14 mouse cellular contexts compared by ENCODE assay signal in the genomic region with DNA sequence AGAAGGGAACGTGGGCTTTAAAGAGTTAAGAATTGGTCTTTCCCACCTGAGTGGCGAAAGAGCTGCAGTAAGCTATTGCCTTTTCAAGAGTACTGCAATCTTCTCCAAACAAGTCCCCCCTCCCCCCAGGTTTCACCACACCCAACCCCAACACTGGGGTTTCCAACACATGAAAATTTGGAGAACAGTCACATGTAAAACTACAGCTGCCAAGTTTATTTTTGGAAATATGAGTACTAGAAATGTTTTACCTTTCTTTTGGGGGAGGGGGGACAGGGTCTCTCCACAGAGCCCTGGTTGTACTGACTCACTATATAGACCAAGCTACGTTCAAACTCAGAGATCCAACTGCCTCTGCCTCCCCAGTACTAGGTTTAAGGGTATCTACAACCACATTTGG. TPM values are rescaled to one million over a fixed set of nuclear protein-coding genes. Genes with fewer than 3 reads are reported as not detected.
A peak's percentile ranks its signal among the peaks of the same experiment; 100 is the strongest.
DNase-seq lines count a peak whose midpoint lies in the region; ATAC-seq and TF ChIP-seq lines count a peak whose summit lies in the region.
"Had no signal": no experiment of that assay in that cellular context is flagged by ENCODE, and none has a peak within 500 bp of the region (broad histone marks: within the 10 kb centered on the region; RNA-seq: fewer than 3 reads in every experiment).

No protein-coding gene starts in this region.

- TF ChIP-seq CTCF in heart, postnatal 0 days (IDR thresholded peaks at IDR 0.05; ENCODE audit: low read depth), result no peak

- no peaks in the 10 kb centered on the region for H3K36me3 ChIP-seq in heart, postnatal 0 days (replicated peaks; ENCODE audit: control insufficient read depth, insufficient read depth, low read length)
- no peaks in the 10 kb centered on the region for H3K36me3 ChIP-seq in neural tube, embryonic 12.5 days
- no peaks in the 10 kb centered on the region for H3K36me3 ChIP-seq in limb, embryonic 15.5 days
- H3K36me3 ChIP-seq in stomach, embryonic 15.5 days, result no peaks in the 10 kb centered on the region
- H3K36me3 ChIP-seq: midbrain, embryonic 12.5 days had no signal

- no peak for TF ChIP-seq EP300 in heart, postnatal 0 days (IDR thresholded peaks at IDR 0.05; ENCODE audit: low read depth)

- DNase-seq in heart, postnatal 0 days (ENCODE audit: low spot score), result no peak
- DNase-seq in heart, postnatal 14 days, result no peak
- DNase-seq in neural tube, embryonic 10.5 days (ENCODE audit: extremely low spot score, low spot score), result no peak
- no peak for DNase-seq in adrenal gland, postnatal 25 days
- DNase-seq: cerebellum, adult 2 months; gastrocnemius, postnatal 10 days; heart, postnatal 4 days; kidney, postnatal 10 days; layer of hippocampus, adult 9-11 months had no signal

- no peaks in the 10 kb centered on the region; the same call in 1 of the 2 replicates for H3K27me3 ChIP-seq in heart, postnatal 0 days (ENCODE audit: control insufficient read depth, insufficient read depth, low read length)
- no peaks in the 10 kb centered on the region for H3K27me3 ChIP-seq in neural tube, embryonic 12.5 days (replicated peaks)
- no peaks in the 10 kb centered on the region for H3K27me3 ChIP-seq in limb, embryonic 15.5 days
- H3K27me3 ChIP-seq in stomach, embryonic 15.5 days (replicated peaks), result no peaks in the 10 kb centered on the region
- H3K27me3 ChIP-seq: midbrain, embryonic 12.5 days had no signal

- H3K4me2 ChIP-seq in heart, postnatal 0 days (ENCODE audit: low read depth, low read length), result peak overlapping the region; percentile 34
- 0 out of 2 replicates have a peak overlapping the region, but pooled peaks have one; percentile 7 for H3K4me2 ChIP-seq in neural tube, embryonic 12.5 days (replicated peaks)
- H3K4me2 ChIP-seq in limb, embryonic 15.5 days, result 0 out of 2 replicates have a peak overlapping the region, but pooled peaks have one; percentile 20
- peak overlapping the region; percentile 28 for H3K4me2 ChIP-seq in stomach, embryonic 15.5 days
- H3K4me2 ChIP-seq: midbrain, embryonic 12.5 days had no signal

- H3K27ac ChIP-seq in heart, postnatal 0 days (ENCODE audit: low read depth), result no peak overlapping the region
- no peak overlapping the region for H3K27ac ChIP-seq in neural tube, embryonic 12.5 days
- no peak overlapping the region for H3K27ac ChIP-seq in limb, embryonic 15.5 days
- no peak overlapping the region for H3K27ac ChIP-seq in stomach, embryonic 15.5 days
- H3K27ac ChIP-seq: midbrain, embryonic 12.5 days had no signal

- 55% methylated on average over 3 of the region's 3 CpGs for WGBS in heart, postnatal 0 days
- 75% methylated on average over 3 of the region's 3 CpGs for WGBS in neural tube, embryonic 12.5 days
- 50% methylated on average over 3 of the region's 3 CpGs for WGBS in limb, embryonic 15.5 days
- 62% methylated on average over 3 of the region's 3 CpGs for WGBS in stomach, embryonic 15.5 days

- 0 out of 2 replicates have a peak, but pooled peaks cover 6% of the 10 kb centered on the region for H3K4me1 ChIP-seq in heart, postnatal 0 days (ENCODE audit: control insufficient read depth, insufficient read depth)
- peaks cover 6% of the 10 kb centered on the region; the same call in 1 of the 2 replicates for H3K4me1 ChIP-seq in neural tube, embryonic 12.5 days
- peaks cover 8% of the 10 kb centered on the region; the same call in 1 of the 2 replicates for H3K4me1 ChIP-seq in limb, embryonic 15.5 days
- no peaks in the 10 kb centered on the region for H3K4me1 ChIP-seq in stomach, embryonic 15.5 days
- H3K4me1 ChIP-seq: midbrain, embryonic 12.5 days had no signal

- no peak for ATAC-seq in heart, postnatal 0 days (ENCODE audit: insufficient read depth, low read depth)
- no peak for ATAC-seq in neural tube, embryonic 12.5 days (ENCODE audit: low FRiP score, low read depth)
- no peak for ATAC-seq in limb, embryonic 15.5 days (ENCODE audit: insufficient number of reproducible peaks, low FRiP score, low TSS enrichment, low read depth)
- no peak for ATAC-seq in stomach, embryonic 15.5 days (ENCODE audit: insufficient read depth, low FRiP score, low read depth)

- no peak overlapping the region for H3K4me3 ChIP-seq in heart, postnatal 0 days (ENCODE audit: low read depth, low read length)
- no peak overlapping the region for H3K4me3 ChIP-seq in neural tube, embryonic 12.5 days
- no peak overlapping the region for H3K4me3 ChIP-seq in limb, embryonic 15.5 days
- H3K4me3 ChIP-seq in stomach, embryonic 15.5 days (replicated peaks), result no peak overlapping the region
- H3K4me3 ChIP-seq: midbrain, embryonic 12.5 days had no signal

- intact Hi-C loops in heart, postnatal 14 days (cut with DNase I), result no loop called here

- no peak overlapping the region for H3K9ac ChIP-seq in heart, postnatal 0 days (replicated peaks; ENCODE audit: low read depth, low read length)
- no peak overlapping the region for H3K9ac ChIP-seq in neural tube, embryonic 12.5 days
- H3K9ac ChIP-seq in limb, embryonic 15.5 days, result no peak overlapping the region
- H3K9ac ChIP-seq in stomach, embryonic 15.5 days, result no peak overlapping the region
- H3K9ac ChIP-seq: midbrain, embryonic 12.5 days had no signal

- no peaks in the 10 kb centered on the region for H3K9me3 ChIP-seq in heart, postnatal 0 days (replicated peaks; ENCODE audit: control insufficient read depth, low read length)
- no peaks in the 10 kb centered on the region for H3K9me3 ChIP-seq in neural tube, embryonic 12.5 days
- no peaks in the 10 kb centered on the region for H3K9me3 ChIP-seq in limb, embryonic 15.5 days
- no peaks in the 10 kb centered on the region for H3K9me3 ChIP-seq in stomach, embryonic 15.5 days
- H3K9me3 ChIP-seq: midbrain, embryonic 12.5 days had no signal

RNA-seq across cellular contexts. Expression of a gene that starts 15.2 kb away (rescaled TPM):
- total RNA-seq in heart, postnatal 0 days (2014; rRNA removed; ENCODE audit: low replicate concordance), result not detected in 2 replicates
- not detected in 2 replicates for polyA plus RNA-seq in heart, postnatal 0 days (2015; fragmentation: Nextera tagmentation; extraction: Ambion mirVana)
- not detected for total RNA-seq in heart, postnatal 14 days (2021)
- polyA plus RNA-seq in neural tube, embryonic 12.5 days (2016; fragmentation: Nextera tagmentation; extraction: Ambion mirVana), result 0.22 and 0.23 TPM in 2 replicates
- 30.7 and 32.4 TPM in 2 replicates for polyA plus RNA-seq in limb, embryonic 15.5 days (2015; fragmentation: Nextera tagmentation; extraction: Ambion mirVana)
- 0.13 and 0.18 TPM in 2 replicates for polyA plus RNA-seq in stomach, embryonic 15.5 days (2015; fragmentation: Nextera tagmentation; extraction: Ambion mirVana)
- total RNA-seq in adrenal gland, postnatal 25 days (2021), result not detected in 2 replicates
- total RNA-seq: adrenal gland, adult 18-20 months; heart, postnatal 4 days had no signal
- polyA plus RNA-seq: midbrain, embryonic 12.5 days had no signal

Comparison
In these comparisons a context has a peak if more than half of its experiments do, and no peak if none do; other contexts are left out.
1. RNA of a gene that starts 15.2 kb away (polyA plus RNA-seq): 30.7 to 32.4 TPM in limb, embryonic 15.5 days; 0.22 to 0.23 TPM in neural tube, embryonic 12.5 days, 0.13 to 0.18 TPM in stomach, embryonic 15.5 days and not detected in heart, postnatal 0 days; every median in the first group is over 10 times any median in the second.
2. Peak in every context shown above with its lines, with median percentiles within 50 percentile points of each other: H3K4me2 ChIP-seq.